Mouse (Mus musculus): Measurements from ENCODE around the gene Timm8a2. TPM values are rescaled to one million over a fixed set of nuclear protein-coding genes. Genes with fewer than 3 reads are reported as not detected.
"Not testable (repeated sequence)": the region's sequence is repeated elsewhere in the genome, so short reads cannot be mapped to it uniquely, and the experiment has no call there.

Timm8a2 gene
- total and polyA plus RNA-seq, 3 experiments, result not detected

DNA sequence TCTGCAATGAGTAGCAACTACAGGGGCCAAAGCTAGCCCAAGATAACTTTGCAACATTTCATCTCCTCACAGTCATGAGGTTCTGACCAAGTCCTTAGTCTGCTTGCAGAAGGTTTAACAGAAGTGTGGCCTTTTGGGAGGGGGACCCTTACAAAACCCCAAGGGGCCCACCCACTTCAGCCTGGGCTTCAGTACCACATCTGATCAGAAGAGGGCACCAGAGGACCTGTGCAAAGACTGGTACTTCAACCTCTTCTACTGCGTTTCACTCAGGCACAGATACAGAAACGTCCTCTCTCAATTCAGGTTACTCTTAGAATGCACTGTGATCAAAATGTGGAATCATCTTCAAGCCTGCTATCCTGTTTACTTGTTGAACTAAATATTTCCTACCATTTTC, 30.0 kb downstream of the Timm8a2 start:
- TF ChIP-seq POLR2A (IDR thresholded peaks at IDR 0.05; ENCODE audit: insufficient read depth, low read depth, low read length) (no peak), EP300 (IDR thresholded peaks at IDR 0.05; ENCODE audit: insufficient read depth, low read depth, low read length) (no peak), CTCF (IDR thresholded peaks at IDR 0.05) (no peak; the same call in 1 of the 2 replicates)
- Histone ChIP-seq H3K9ac (ENCODE audit: low read depth, low read length) (no peak overlapping the region), H3K27me3 (ENCODE audit: control insufficient read depth, insufficient read depth, low read length) (no peaks in the 10 kb centered on the region), H3K79me2 (replicated peaks; ENCODE audit: control insufficient read depth, insufficient read depth, low read length) (no peaks in the 10 kb centered on the region), H3K4me3 (no peak overlapping the region), H3K36me3 (ENCODE audit: control insufficient read depth, insufficient read depth, low read length) (no peaks in the 10 kb centered on the region), H3K4me1 (ENCODE audit: control insufficient read depth, insufficient read depth, low read length) (peaks cover 2% of the 10 kb centered on the region; the same call in 1 of the 2 replicates), H3K27ac (no peak overlapping the region)
- WGBS, result 5% methylated on average over 2 of the region's 2 CpGs
- intact Hi-C loops (cut with DNase I), result loop anchor here (1.0 to 10.0 kb wide), 2 partner anchors 66 to 810 kb away; no protein-coding TSS in a partner anchor
- peak; percentile 52 to 83 for DNase-seq

DNA sequence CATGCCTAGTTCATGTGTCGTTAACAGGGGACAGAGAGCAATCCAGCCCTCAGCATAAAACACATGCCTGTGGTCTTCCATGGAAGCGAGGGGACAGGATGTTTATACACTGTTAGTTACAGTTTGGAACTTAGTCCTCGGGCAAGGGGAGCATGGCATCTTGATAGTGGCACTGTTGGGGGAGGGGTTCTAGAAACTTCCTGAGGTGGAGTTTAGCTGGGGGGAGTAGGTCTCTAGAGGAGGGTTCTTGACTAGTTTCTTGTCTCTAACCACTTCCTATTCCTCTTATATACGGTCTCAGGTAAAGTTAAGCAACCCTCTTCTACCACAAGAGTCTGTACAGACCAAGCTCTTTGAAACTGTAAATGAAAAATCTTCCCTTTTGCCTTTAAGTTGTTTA, 31.8 kb downstream of the Timm8a2 start:
- Histone ChIP-seq H3K36me3 (ENCODE audit: control insufficient read depth, insufficient read depth, low read length) (no peaks in the 10 kb centered on the region), H3K4me3 (no peak overlapping the region), H3K27ac (no peak overlapping the region), H3K9ac (ENCODE audit: low read depth, low read length) (no peak overlapping the region), H3K27me3 (ENCODE audit: control insufficient read depth, insufficient read depth, low read length) (no peaks in the 10 kb centered on the region), H3K4me1 (ENCODE audit: control insufficient read depth, insufficient read depth, low read length) (peaks cover 4% of the 10 kb centered on the region), H3K79me2 (replicated peaks; ENCODE audit: control insufficient read depth, insufficient read depth, low read length) (no peaks in the 10 kb centered on the region)
- intact Hi-C loops (cut with DNase I), result loop anchor here (5.0 to 10.0 kb wide), 2 partner anchors 41 to 809 kb away; partner anchors contain the start of gene Tm9sf2
- no peak for DNase-seq
- 49% methylated on average over 4 of the region's 4 CpGs for WGBS
- TF ChIP-seq POLR2A (IDR thresholded peaks at IDR 0.05; ENCODE audit: insufficient read depth, low read depth, low read length), result no peak
- TF ChIP-seq CTCF (IDR thresholded peaks at IDR 0.05), result no peak
- no peak for TF ChIP-seq EP300 (IDR thresholded peaks at IDR 0.05; ENCODE audit: insufficient read depth, low read depth, low read length)

DNA sequence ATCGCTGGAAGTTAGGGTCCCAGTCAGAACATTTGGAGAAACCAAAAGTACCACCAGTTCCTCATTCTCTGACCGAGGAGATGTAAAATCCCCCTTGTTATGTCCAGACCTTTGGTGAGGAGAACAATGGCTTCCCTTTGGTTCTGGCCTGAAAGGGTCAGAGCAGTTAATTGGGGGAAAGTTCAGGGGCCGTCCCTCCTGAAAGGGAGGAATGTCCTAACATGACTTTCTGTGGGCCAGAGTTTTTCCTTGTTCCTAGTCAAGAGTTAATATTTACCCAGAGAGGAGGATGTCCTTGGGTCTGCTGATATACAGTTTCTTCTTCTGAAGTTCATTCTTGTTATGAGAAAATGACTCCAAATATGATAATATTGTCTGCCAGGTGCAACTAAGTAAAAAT, 33.6 kb downstream of the Timm8a2 start:
- 70% methylated on average over 3 of the region's 3 CpGs for WGBS
- intact Hi-C loops (cut with DNase I), result loop anchor here (5.0 to 10.0 kb wide), 2 partner anchors 39 to 807 kb away; partner anchors contain the start of gene Tm9sf2
- not testable (repeated sequence) for H3K36me3 ChIP-seq (ENCODE audit: control insufficient read depth, insufficient read depth, low read length); H3K9ac ChIP-seq (ENCODE audit: low read depth, low read length); DNase-seq; H3K4me1 ChIP-seq (ENCODE audit: control insufficient read depth, insufficient read depth, low read length); H3K4me3 ChIP-seq; H3K79me2 ChIP-seq (replicated peaks; ENCODE audit: control insufficient read depth, insufficient read depth, low read length); H3K27ac ChIP-seq; H3K27me3 ChIP-seq (ENCODE audit: control insufficient read depth, insufficient read depth, low read length)

DNA sequence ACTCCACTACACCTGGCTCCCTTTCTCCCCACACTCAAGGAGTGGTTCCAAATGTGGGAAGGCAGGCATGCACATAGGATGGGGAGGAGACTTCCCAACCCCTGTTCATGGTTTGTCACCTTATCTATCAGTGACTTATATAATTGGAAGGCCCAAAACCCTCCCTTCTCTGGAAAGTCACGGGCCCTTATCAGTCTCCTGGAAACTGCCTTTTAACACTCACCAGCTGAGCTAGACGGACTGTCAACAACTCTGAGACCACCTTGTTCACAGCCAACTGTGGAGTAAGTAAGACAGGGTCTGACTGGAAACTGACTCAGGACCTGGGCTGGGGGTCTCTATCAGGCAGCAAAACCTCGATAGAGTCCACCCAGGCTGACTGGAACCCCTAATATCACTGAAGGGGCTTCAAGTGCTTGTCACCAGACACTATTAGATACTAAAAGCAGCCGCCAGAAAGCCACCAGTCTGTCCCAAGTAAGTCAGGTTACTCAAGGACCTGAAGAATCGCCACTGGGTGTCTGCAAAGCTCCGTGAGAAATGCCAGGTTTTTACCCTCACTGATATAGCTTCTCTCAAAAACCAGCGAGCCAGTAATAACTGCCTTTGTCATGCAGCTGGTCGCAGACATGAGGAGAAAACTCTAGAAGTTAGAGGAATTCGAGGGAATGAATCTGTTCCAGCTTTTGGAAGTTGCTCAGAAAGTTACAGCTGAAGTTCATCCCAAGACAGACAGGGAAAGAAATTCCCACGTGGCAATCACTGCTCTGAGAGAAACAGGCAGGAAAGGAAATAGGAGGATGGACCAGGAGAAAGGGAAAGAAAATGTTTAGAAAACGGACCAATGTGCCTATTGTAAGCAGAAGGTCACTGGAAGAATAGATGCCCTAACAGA, 34.6 kb downstream of the Timm8a2 start:
- H3K4me1 ChIP-seq (ENCODE audit: control insufficient read depth, insufficient read depth, low read length), result peaks cover 4% of the 10 kb centered on the region
- intact Hi-C loops (cut with DNase I), result loop anchor here (5.0 to 10.0 kb wide), 2 partner anchors 38 to 806 kb away; partner anchors contain the start of gene Tm9sf2
- WGBS, result 24% methylated on average over 11 of the region's 11 CpGs
- no peaks in the 10 kb centered on the region for H3K36me3 ChIP-seq (ENCODE audit: control insufficient read depth, insufficient read depth, low read length)
- peak in 1 of 2 experiments; percentile 35 for DNase-seq
- peak overlapping the region; percentile 28; the same call in 1 of the 2 replicates for H3K27ac ChIP-seq
- TF ChIP-seq CTCF (IDR thresholded peaks at IDR 0.05) (peak; percentile 30; the same call in 1 of the 2 replicates), POLR2A (IDR thresholded peaks at IDR 0.05; ENCODE audit: insufficient read depth, low read depth, low read length) (no peak), EP300 (IDR thresholded peaks at IDR 0.05; ENCODE audit: insufficient read depth, low read depth, low read length) (no peak)
- H3K9ac ChIP-seq (ENCODE audit: low read depth, low read length), result no peak overlapping the region
- no peak overlapping the region for H3K4me3 ChIP-seq
- H3K27me3 ChIP-seq (ENCODE audit: control insufficient read depth, insufficient read depth, low read length), result no peaks in the 10 kb centered on the region
- no peaks in the 10 kb centered on the region for H3K79me2 ChIP-seq (replicated peaks; ENCODE audit: control insufficient read depth, insufficient read depth, low read length)

DNA sequence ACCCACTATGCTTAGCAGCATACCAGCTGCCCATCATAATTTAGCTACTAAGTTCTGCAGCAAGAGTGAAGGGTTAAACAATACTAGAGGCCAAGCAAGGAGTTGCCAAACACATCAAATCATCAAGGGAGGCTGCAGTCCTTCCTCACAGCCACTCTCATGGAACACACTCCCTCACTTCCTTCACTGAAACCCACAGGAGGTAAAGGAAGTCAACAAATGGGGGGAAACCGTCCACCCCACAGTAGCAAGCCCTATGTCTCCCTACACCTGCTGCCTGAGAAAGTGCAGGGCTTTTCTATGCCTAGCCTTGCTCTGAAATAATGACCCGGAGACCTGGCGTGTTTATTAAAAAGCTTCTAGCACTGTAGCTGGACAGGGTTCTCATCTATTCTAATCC, 35.5 kb downstream of the Timm8a2 start:
- no peak overlapping the region for H3K9ac ChIP-seq (ENCODE audit: low read depth, low read length)
- WGBS, result 57% methylated on average over 3 of the region's 3 CpGs
- intact Hi-C loops (cut with DNase I), result loop anchor here (5.0 to 10.0 kb wide), 2 partner anchors 37 to 805 kb away; partner anchors contain the start of gene Tm9sf2

DNA sequence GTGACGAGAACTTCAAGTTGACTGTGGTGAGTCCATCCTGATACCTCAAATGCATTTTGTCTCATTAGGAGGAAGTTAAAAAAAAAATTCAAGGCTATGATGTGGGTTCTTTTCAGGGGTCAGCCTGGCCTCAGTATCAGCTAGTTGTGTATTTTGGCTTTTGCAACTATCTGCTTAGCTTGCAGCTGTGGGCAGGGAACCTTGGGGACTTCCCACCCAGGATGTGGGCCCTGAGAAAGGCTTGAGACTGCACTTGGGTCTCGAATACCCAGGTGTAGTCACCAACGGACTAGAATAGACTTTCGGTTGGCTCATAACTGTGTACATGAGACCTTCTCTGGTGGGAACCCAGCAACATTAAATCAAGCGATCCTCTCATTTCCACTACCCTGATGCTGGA, 38.9 kb downstream of the Timm8a2 start:
- H3K9ac ChIP-seq (ENCODE audit: low read depth, low read length), result no peak overlapping the region
- no peak for TF ChIP-seq POLR2A (IDR thresholded peaks at IDR 0.05; ENCODE audit: insufficient read depth, low read depth, low read length)
- TF ChIP-seq CTCF (IDR thresholded peaks at IDR 0.05), result no peak
- no peak for TF ChIP-seq EP300 (IDR thresholded peaks at IDR 0.05; ENCODE audit: insufficient read depth, low read depth, low read length)
- no peaks in the 10 kb centered on the region for H3K79me2 ChIP-seq (replicated peaks; ENCODE audit: control insufficient read depth, insufficient read depth, low read length)
- H3K27me3 ChIP-seq (ENCODE audit: control insufficient read depth, insufficient read depth, low read length), result no peaks in the 10 kb centered on the region
- DNase-seq, result no peak
- WGBS, result 83% methylated on average over 5 of the region's 5 CpGs
- no peak overlapping the region for H3K4me3 ChIP-seq
- peaks cover 5% of the 10 kb centered on the region for H3K4me1 ChIP-seq (ENCODE audit: control insufficient read depth, insufficient read depth, low read length)
- intact Hi-C loops (cut with DNase I), result no loop called here
- no peaks in the 10 kb centered on the region for H3K36me3 ChIP-seq (ENCODE audit: control insufficient read depth, insufficient read depth, low read length)
- H3K27ac ChIP-seq, result no peak overlapping the region

More for the DNA sequence above, 35.5 kb downstream of the Timm8a2 start:
- Histone ChIP-seq H3K4me1 (ENCODE audit: control insufficient read depth, insufficient read depth, low read length) (peaks cover 5% of the 10 kb centered on the region), H3K27me3 (ENCODE audit: control insufficient read depth, insufficient read depth, low read length) (no peaks in the 10 kb centered on the region), H3K4me3 (no peak overlapping the region), H3K27ac (no peak overlapping the region), H3K36me3 (ENCODE audit: control insufficient read depth, insufficient read depth, low read length) (no peaks in the 10 kb centered on the region), H3K79me2 (replicated peaks; ENCODE audit: control insufficient read depth, insufficient read depth, low read length) (no peaks in the 10 kb centered on the region)
- DNase-seq, result no peak
- no peak for TF ChIP-seq POLR2A (IDR thresholded peaks at IDR 0.05; ENCODE audit: insufficient read depth, low read depth, low read length)
- no peak for TF ChIP-seq CTCF (IDR thresholded peaks at IDR 0.05)

Measured in heart, adult 2 months (tissue).